Mouse (Mus musculus) layer of hippocampus, adult 9-10 months (tissue): Measurements from ENCODE around the gene Ly6g6d.
A peak's percentile ranks its signal among the peaks of the same experiment; 100 is the strongest.

Source experiments
- DNase-seq: peaks from one replicate; pipeline ENCODE4 v3.0.0; 2022; ENCODE audit warnings: low spot score

Ly6g6d gene

DNA sequence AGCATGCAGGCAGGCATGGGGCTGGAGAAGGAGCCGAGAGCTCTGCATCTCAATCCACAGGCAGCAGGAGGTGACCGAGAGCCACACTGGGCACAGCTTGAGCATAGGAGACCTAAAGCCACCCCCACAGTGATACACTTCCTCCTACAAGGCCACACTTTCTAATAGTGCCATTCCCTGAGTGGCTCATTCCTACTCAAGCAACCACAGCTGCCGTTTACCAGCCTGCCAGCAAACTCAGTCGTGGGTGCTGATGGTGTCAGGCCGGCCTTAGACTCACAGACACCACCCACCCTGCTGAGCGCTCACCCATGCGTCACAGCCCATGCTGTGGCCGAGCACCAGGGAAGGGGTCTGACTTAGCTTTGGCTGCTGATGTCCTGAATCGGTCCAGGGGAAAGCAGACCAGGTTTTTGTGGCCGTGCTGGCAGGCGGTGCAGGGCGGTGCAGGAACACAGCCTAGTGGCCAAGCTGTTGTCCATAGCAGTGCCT is 19.3 kb upstream of the Ly6g6d start:
- DNase-seq = no peak

DNA sequence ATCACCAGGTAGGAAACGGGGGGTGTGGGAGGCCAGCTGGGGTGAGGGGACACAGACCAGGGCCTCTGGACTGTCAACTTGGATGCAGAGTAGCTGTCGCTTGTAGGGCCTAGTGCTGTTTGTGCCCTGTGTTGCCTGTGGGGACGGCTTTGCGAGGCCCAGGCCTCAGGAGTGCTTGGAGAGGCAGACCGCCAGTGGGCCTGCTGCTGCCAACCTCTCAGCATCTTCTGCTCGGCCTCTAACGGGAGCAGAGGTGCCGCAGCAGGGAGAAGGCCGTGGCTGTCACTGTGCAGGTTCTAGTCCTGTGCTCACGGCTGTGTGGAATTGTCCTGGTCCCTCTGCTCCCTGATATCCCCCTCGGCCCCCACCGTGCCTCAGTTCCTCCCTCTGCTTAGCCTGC is 18.7 kb upstream of the Ly6g6d start:
- no peak for DNase-seq

DNA sequence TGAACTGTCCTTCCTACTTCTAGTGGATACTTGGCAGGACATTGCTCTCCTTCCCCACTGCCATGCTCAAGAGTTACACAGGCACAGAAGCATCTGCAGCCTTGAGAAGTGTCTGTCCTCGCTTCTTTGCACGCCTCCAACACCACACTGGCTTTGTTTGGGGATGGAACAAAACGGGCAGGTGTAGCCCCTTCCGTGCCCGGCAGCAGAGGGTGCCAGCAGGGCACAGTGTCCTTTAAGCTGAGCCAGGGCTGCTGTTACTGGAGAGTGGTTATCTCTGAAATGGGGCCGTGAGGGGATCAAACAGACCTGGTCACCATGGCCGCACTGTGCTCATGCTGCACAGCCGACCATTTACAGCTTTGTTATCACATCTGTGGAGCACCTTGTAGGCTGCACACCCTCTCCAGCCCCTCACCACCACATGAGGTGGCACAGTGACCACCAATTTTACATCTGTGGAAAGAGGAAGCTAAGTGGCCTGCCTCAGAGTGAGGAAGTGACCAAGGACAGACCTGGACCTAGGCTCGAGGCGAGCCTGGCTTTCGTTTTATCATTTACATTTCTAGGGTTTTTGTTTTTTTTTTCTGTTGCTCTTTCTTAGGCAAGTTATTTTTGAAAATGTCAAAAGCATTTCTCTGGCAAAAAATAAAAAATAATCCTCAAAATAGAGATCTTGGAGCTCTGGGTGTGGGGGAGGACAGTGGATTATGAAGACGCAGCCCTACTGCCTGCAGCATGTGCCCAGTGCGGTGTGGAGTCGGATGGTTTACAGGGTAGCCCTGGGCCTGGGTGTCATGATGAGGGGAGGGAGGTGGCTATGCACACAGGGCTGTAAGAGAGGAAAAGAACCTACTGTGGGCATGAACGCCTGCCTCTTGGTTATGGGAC is 16.9 kb upstream of the Ly6g6d start:
- DNase-seq = no peak

DNA sequence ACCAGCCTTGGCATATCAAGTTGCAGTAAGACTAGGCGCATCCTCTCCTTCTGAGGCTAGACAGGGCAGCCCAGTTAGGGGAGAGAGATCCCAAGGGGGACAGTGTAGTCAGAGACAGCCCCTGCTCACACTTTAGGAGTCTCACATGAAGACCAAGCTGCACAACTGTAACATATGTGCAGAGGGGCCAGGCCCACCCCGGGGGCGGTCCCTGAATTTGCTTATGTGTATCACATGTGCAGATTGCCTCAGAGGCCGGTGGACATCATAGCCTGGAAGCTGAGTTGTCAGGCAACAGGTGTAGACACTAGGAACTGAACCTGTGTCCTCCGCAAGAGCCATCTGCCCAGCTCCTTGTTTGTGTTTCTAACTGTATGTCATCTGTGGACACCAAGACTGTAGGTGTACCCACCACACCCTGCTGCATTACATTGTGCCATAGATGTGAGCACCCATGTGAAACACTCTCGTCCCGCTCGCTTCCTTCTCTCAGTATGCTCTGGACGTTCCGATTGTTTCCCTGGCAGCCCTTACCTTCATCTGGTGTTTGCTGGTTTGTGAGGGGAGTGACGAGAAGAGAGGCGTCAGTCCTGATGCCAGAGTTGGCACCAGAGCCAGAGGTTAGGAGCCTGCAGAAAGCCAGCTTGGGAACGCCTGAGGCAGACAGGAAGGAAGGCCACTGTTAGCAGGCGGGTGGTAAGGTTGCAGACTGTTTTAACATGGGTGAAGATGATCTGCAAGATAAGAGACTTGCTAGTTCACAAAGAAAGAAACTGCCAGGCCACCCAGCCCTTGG is 14.7 kb upstream of the Ly6g6d start:
- DNase-seq = no peak

DNA sequence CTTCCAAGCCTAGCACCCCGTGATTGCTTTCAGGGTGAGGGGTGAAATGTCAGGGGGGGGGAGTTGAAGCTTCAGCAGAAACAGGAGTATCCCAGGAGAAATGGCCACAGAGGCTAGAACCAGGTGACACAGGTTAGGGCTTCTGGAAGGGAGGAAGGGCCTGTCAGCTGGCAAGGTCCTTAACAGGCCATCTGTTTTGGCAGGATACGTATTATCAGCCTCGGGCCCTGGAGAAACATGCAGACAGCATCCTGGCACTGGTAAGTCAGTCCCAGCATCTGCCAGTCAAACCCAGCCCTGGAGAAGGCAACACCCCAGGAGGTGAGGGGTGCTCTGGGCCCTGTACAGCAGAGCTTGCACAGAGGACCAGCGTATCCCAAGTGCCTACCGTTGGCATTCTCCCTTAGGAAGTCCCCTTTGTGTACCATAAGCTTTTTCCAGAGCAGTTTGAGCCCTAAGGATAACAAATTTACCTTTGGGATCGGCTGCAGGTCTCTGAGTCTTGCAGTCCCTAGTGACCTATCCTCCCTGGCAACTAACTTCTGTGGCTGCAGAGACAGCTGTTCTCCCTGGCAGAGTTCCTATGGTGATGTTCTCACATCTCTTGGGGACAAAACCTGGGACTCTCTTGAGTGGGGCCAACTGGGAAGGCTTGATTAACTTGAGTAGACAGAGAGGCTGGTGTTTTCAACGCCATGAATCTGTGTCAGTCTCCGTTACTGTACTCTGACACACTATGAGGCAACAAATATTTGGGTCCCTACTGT is 12.5 kb upstream of the Ly6g6d start:
- DNase-seq = no peak

DNA sequence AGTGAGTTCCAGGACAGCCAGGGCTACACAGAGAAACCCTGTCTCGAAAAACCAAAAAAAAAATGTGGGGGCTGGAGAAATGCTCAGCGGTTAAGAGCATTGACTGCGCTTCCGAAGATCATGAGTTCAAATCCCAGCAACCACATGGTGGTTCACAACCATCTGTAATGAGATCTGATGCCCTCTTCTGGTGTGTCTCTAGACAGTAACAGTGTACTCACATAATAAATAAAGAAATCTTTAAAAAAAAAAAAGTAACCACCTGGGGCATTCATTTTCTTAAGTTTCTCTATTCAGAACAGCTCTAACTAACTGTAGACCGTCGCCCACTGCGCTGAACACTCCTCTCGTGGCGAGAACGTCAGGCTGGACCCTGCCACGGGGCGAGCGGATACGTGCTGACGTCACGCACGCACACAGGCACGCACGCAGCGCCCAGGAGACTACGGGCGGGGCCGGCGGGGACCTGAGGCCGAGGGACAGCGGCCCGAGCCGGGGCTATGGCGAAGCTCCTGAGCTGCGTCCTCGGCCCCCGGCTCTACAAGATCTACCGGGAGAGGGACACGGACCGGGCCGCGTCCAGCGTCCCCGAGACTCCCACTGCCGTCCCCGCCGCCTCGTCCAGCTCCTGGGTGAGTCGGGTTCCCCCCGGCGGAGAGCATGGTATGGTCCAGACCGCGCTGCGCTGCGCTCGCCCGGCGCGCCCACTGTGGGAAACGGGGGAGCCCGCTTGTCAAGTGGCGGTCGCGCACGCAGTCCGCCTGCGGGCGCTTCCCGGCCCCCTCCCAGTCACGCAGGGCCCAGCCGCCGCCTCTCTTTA is 11.2 kb upstream of the Ly6g6d start, which contains the start of gene Abhd16a:
TSS of gene Abhd16a (plus strand) at position 439 of the 820 bp plus-strand sequence.
- DNase-seq = peak; percentile 86

DNA sequence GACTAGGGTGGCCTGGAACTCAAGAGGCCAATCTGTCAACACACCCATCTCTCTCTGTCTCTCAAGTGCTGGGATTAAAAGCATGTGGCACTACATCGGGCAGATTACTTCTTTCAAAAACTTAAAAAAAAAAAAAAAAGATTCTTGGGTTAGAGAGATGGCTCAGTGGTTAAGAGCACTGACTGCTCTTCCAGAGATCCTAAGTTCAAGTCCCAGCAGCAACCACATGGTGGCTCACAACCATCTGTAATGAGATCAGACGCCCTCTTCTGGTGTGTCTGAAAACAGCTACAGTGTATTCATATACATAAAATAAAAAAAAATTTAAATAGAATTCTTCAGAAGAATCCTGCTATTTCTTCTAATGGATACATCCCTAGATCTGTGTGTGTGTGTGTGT is 10.3 kb upstream of the Ly6g6d start:
- DNase-seq = no peak

DNA sequence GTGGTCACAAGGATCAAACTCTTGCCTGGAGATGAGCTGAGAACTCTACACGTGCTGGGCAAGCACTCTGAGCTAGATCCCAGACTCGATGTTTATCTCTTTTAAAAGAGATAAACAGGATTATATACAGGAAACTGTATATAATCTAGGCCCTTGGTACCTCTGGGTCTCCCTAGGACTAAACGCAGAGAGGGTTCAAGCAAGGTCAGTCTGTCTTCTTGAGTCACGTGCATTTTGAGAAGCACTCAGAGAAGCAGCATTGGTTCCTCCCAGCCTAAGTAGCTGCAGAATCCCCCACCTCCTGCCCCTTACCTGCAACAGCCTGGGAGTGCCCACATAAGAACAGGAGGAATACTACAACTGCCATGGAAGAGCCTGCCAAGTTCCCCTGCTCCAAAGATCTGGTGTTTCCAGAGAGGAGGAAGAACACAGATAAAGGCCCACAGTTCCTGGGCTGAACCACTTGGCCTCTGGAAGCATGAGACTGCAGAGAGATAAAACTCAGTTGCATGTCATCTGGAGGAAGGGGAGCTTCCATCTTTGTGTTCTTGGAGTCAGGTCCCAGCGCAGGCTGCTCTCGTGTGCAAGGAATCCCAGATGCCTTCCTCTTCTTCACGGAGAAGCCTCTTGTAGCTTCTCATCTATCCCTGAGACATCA is 7.5 kb upstream of the Ly6g6d start, which contains the start of gene Ly6g6f:
TSS of gene Ly6g6f (minus strand) at position 403 of the 658 bp plus-strand sequence.
- DNase-seq = no peak

DNA sequence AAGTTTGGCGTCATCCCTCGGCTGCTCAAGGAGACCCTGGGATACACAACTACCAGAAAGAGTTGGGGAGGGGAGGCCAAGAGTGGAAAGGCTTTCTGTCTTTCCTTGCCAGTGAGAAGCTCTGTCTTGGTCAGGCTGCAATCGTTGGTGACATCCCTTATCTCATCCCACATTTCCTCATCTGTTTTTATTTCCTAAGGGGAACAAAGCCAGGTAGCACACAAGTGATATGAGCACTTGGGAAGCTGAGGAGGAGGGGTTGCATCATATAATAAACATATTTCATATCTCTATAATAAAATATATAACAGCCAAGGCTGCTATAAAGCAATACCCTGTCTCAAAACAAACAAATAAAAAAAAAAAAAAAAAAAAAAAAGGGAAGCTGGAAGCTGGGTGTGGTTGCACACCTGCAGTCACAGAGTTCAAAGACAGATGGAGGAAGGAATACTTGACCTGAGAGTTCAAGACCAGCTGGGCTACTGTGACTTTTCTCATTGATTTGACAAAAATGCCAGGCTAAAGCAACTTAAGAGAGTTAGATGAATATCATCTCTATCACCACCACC is 6.1 kb upstream of the Ly6g6d start:
- DNase-seq = no peak

DNA sequence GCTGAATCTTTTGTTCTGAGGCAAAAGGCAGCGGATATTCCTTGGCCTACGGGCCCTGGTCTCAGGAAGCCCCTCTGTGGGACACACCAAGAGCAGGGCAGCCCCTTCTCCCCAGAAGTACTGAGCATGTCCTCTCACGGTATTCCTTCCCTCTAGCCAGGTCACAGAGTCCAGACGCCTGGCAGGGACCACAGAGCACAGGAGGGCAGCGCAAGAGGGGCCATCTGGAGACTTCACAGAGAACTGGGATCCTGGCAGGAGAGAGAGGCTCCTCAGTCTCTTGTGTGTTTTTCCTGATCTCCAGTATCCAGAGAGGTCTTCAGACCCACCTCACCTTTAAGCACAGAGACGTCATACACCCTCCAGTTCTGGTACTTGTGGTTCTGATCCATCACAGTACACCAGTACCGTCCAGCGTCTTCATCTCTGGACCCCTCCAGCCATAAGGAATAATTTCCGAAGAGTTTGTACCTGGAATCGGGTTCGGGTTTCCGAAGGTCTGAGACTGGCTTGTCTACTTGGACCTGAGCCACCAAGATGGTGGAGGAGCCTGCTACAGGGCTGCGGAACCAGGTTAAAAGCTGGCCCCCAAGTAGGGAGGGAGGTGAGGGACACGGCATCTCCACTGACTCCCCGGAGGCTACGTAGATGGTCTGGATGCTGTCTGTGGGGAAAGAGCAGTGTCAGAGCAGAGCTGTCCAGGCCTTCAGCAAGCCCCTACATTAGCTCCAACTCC is 5.1 kb upstream of the Ly6g6d start:
- DNase-seq = no peak

DNA sequence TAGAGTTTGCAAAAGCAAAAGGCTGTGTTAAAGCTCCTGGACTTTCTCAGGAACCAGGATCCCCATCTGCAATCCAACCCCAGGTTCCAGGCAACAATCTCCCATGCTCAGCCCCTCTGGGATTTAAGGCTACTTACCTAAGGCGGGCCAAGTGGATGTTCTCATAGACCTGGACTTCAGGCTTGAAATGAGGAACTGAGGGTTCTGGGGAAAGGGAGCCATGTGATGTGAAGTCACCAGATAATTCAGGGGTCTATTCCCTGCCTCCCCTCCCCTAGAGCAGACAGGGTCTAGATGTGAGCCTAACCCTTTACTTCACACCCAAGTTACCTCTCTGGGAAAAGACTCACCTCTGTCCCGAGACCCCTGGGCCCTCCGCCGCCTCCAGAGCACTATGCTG is 2.8 kb upstream of the Ly6g6d start:
- DNase-seq = no peak

DNA sequence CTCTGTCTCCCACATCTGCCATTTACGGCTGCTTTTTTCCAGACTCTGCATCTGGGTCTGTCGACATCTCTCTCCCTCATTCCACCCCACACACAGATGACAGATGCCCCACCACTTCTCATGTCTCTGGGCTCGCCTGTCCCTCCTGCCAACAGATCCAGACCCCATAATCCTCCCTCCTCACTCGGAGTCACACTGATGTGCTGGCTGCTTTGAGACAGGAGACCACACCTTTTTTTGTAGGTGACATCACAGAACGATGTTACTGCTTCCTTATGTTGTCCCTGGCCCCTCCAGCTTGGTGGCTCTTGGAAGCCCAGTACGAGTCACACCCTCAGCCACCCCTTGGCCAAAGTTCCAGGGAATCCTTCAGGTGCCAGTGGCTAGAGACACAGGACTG is 2.4 kb upstream of the Ly6g6d start:
- DNase-seq = no peak

DNA sequence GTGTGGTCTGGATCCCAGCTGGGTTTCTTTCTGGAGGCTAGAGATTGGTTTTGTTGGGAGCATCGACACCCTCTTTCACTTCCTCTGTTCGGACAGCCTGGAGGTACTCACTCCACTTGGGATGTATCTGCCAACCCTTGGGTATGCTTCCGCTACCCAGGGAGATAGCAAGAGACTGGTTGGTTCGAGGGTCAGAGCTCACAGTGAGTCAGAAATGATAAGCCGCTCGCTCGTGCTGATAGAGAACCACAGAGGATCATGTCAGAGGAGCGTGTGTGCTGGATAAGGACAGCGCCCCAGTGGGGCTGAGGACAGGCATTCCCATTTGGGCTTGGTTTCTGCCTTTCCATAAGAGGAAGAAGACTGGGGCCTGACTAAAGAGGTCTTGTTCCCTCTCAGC is 1.9 kb upstream of the Ly6g6d start:
- no peak for DNase-seq

DNA sequence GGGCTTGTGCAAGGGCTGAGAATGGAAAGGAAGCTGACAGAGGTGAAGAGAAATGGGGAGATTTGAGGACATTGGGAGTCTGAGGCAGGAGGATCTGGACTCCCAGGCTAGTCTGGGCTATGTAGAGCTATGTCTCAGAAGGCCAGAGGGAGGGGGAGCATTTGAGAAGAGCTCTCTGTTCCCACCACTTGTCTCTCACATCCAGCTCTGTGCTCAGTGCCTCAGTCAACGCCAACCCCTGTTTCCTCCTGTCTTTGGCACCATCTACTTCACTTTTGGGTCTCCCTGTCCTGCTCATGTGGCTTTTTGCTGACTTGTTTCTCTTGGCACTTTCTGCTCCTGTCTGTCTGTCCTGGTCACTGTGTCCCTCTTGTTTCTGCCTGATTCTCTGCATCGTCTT is 580 bp downstream of the Ly6g6d start:
- DNase-seq = no peak

DNA sequence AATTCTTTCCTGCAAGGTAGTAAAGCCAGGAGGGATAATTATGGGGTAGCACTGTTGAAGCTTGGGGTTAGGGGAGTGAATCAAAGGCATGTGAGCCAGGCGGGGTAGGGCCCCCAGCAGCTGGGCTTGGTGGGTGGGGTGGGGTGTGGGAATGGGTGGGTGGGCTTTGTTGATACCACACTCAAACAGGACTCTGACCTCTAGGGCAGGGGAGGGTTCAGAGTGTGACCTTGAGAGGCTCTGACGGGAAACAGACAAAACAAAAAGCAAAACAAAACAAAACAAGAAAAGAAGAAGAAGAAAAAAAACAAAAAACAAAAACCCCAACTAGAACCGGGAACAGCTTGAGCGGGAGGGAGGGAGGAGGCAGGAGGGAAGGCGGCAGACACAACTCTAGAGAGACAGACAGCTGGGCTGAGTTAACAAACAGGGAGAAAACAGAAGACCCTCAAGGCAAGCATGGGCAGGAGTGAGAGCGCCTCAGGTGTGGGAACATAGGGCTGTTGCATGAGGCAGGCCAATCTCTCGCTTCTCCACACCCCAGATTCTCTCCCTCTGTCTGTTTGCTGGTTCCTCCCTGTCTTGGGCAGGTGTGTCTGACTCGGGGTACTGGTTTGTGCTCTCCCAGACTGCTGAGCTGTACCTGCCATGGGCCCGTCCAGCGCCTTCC is 1.2 kb downstream of the Ly6g6d start, which contains the start of gene Ly6g6e:
TSS of gene Ly6g6e (plus strand) at position 396 of the 670 bp plus-strand sequence.
- no peak for DNase-seq

DNA sequence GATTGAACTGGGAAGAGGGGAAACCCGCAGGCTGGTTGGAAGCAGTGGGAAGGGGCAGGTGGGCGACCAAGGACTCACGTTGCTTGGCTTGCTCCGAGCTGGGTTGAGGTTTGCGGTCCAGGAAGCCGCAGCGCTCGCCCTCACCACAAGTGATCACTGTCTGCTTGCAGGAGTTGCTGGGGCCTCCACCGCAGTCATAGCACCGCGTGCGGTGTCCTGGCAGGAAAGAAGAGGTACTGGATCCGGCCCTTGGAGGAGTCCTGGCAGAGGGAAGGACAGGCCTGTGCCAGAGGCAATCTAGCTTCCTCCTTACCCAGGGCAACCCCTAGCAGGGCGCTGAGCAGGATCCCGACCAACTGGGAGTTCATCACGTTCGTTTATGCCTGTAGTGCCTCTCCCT is 3.8 kb downstream of the Ly6g6d start:
- DNase-seq = no peak

DNA sequence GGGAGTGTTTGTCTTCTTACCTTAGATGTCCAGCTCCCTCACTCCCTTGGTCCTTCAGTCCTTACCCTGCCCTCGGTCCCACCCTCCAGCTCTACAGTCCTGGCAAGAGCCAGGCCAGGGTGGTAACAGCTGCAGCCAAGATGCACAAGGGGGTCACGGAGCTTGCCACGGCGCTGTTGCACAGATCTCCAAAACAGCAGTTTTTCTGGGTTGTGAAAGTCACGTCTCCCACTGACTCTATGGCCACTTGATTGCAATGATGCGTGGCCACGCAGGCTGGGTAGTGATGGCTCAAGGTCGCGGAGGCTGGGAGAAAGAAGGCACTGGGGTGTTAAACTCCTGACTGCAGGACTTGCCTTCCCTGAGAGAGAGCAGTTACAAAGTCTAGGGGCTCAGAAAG is 6.4 kb downstream of the Ly6g6d start:
- DNase-seq = no peak

DNA sequence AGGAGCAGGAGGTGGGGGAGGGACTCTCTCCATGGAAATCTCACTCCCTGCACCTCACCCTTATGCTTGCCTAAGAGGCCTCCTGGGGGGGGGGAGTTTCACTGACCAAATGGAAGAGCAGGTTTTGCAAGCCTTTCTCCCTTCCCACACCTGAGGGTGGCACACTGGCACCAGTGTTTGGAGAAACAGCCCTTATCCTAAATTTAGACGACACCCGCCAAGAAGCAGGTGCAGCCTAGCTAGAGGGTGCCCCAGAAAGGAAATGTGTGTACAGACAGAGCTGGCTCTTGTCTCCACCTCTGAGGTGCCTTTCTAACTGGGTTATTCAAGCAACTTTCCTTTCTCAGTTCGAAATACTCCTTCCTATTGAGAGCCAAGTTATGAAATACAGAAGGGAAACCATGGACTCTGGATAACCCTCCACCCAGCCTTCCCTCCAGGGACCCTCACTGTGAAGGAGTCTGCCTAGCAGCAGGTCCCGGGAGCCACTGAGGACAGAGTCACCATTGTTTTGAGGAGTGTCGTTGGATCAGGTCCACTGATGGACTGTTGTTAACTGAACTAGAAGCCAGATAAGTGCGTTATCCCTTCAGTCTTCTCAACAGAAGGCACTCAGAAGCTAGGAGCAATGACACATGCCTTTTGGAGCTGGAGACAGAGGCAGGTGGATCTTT is 7.2 kb downstream of the Ly6g6d start:
- DNase-seq = no peak
